Mouse (Mus musculus): Measurements from ENCODE around the gene Rraga.
A peak's percentile ranks its signal among the peaks of the same experiment; 100 is the strongest.

Rraga gene

GRCm38 (mm10) chr4:86575283-86575983 lies at the start of gene Rraga:
TSS of gene Rraga (plus strand) at chr4:86575668.
- peak; percentile 99 for DNase-seq

GRCm38 (mm10) chr4:86527162-86528136 lies 48.0 kb upstream of the Rraga start:
- no peak for DNase-seq

- DNase-seq, result no peak
Observed at GRCm38 (mm10) chr4:86529161-86529560, 46.3 kb upstream of the Rraga start.

DNA sequence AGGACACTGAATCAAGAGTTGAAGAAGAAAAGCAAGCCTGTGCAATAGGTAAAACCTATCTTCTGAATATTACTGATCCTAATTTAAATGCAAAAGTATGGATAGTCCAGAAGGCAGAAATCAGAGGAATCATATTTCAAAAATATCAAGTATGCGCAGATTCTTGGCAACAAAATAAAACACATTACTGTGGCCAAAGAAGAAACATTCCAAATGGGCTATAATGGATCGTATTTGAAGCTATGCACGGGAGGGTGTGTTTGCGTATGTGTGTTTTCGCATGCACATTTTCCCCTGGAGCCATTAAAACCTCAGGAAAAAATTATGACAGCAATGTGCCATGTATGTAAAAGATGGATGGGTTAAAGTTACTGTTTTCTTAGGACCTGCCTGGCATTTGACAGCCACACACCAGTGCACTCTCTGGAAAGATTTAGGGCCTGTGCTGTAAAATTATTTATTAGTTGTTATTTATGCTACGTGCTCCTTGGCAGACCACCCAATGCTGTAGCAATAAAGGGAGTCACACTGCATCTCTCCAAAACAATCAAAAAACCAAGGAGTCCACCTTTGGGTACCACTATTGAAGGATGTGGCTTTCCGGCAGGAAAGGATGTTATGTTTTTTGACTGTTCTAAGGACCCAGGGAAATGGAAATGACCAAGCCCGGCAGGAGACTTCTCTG lies 41.9 kb upstream of the Rraga start:
- peak; percentile 18 for DNase-seq

DNA sequence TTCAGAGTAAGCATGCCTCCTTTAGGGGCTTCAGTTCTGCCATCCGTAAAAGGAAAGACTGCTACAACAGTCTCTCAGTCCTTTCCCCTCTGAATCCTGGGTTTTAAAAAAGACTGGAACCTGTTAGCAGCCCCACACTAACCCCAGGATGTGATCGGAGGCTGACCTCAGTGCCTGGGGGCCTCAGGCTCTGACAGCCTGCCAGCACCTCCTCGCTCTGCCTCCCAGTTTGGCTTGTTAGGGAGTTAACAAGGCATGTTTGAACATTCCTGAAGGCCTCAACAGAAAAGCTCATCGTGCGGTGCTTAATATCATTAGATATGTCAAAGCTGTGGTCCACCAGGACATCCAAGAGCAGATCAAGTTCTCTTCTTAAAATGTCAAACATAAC lies 41.4 kb upstream of the Rraga start:
- peak; percentile 90 for DNase-seq

DNA sequence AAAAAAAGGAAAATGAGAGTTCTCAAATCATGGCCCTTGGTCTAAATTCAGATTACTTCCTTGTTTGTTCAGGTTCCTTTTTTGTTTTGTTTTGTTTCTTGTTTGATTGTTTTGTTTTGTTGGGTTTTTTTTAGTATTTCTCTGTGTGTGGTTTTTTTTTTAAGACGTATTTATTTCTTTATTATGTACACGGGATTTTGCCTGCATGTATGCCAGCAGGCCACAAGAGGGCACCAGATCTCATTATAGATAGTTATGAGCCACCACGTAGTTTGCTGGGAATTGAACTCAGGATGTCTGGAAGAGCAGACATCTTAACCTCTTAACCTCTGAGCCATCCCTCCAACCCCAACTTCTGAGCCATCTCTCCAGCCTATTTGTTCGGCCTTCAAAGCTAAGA lies 37.5 kb upstream of the Rraga start:
- no peak for DNase-seq

GRCm38 (mm10) chr4:86538936-86539335 lies 36.5 kb upstream of the Rraga start:
- DNase-seq, result peak; percentile 73

- peak; percentile 75 for DNase-seq
Observed at GRCm38 (mm10) chr4:86541573-86541972, 33.9 kb upstream of the Rraga start.

- DNase-seq, result peak; percentile 45
Observed at GRCm38 (mm10) chr4:86543999-86544398, 31.5 kb upstream of the Rraga start.

DNA sequence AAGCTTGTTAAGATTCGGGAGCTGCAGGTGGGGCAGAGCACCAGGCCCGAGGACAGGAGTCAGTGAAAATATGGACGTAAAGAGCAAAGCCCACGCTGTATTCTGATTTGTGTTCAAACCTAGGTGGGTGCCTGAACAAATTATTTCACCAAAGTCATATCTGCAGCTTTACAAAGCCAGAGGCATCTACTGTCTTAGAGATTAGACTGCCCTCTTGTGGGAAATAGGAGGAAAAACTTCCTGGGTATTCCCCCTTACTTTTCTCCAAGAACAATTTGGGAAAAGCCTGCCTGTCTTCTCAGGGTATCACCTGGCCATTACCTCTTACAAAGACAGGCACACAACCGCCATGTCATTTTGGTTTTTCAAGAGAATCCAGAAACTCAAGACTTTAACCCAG lies 29.9 kb upstream of the Rraga start:
- no peak for DNase-seq

DNA sequence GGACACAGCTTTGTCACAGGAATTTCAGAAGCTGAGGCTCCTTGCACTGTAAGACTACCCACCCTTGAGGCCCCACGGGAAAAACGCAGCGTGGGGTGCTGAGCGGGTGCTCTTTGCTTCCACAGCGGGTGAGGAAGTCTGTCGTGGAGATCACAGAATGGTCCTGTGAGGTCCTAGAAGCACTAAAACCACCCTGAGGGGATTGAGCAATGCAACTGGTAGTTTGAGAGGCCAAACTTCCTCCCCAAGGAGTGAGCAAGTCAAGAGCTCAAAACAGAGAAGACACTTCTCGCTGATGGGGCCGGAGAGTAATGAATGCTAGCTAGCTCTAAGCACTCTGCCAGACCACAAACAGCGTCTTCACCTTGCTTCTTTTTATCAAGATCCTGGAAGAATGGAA lies 27.1 kb upstream of the Rraga start:
- peak; percentile 83 for DNase-seq

DNA sequence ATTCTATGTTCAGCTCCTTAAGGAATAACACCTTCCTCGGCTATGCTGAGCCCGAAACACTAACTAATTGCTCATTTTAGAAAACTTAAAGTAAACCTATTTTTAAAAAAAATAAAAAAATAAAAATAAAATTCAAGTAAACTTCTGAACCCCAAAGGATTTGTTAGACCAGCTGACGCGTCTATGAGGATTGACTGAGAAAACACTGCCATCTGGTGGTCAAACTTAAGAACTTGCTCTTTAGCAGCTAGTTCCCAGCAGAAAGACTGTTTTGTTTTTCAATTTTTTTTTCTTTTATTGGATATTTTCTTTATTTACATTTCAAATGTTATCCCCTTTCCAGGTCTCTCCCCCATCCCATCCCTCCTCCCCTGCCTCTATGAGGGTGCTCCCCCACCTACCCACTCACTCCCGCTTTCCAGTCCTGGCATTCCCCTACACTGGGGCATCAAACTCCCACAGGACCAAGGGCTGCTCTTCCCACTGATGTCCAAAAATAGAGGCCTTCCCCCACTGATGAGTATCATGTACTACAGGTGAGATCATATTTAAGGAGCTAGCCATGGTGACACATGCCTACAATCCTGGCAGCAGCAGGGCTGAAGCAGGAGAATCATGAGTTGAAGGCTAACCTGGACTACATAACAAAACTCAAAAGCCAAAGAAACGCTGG lies 20.3 kb upstream of the Rraga start:
- peak; percentile 81 for DNase-seq

- no peak for DNase-seq
Observed at GRCm38 (mm10) chr4:86557371-86557770, 18.1 kb upstream of the Rraga start.

- DNase-seq, result peak; percentile 82
Observed at GRCm38 (mm10) chr4:86558228-86558627, 17.2 kb upstream of the Rraga start, which contains the start of gene Saxo1. TSS of gene Saxo1 (minus strand) at chr4:86558328.

GRCm38 (mm10) chr4:86559006-86559405 lies 16.5 kb upstream of the Rraga start:
- DNase-seq, result peak; percentile 54

- peak; percentile 72 for DNase-seq
Observed at GRCm38 (mm10) chr4:86561061-86561460, 14.4 kb upstream of the Rraga start.

- no peak for DNase-seq
Observed at GRCm38 (mm10) chr4:86574939-86575282, 557 bp upstream of the Rraga start.

- no peak for DNase-seq
Observed at GRCm38 (mm10) chr4:86576120-86576541, 663 bp downstream of the Rraga start.

DNA sequence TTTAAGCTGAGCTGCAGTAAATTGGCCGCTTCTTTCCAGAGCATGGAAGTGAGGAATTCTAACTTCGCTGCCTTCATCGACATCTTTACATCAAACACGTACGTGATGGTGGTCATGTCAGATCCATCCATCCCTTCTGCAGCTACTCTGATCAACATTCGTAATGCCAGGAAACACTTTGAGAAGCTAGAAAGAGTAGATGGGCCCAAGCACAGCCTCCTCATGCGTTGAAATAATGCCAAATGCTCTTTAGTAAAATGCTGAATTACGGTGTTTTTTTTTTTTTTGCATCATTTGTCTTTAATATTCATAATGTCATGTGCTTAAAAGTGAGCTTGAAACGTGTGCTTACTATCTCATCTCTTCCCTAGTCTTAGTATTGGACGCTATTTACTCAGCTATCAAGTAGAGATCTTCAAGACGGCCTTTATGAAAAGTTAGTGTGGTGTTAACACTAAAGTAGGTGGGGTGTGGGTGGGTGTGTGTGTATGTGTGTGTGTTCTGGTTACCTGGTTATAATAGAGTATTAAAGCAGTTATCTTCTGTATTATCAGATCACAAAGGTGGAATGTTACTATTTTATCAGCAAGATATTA lies 1.3 kb downstream of the Rraga start:
- DNase-seq, result no peak

GRCm38 (mm10) chr4:86580056-86580455 lies 4.6 kb downstream of the Rraga start:
- no peak for DNase-seq

GRCm38 (mm10) chr4:86580591-86580990 lies 5.1 kb downstream of the Rraga start:
- no peak for DNase-seq

DNA sequence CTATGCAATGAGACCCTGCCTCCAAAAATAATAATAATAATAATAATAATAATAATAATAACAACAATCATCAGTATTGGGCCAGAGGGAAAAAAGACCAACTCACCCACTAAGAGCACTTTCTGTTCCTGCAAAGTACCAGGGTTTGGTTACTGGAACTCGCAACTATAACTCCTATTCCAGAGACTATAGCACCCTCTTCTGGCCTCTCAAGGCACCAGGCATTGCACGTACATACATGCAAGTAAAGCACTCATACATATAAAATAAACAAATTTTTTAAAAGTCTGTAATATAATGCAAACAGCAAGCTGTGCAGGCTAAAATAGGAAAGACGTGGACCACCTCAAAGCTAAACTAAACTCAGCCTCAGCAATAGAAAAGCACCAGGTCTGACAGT lies 12.8 kb downstream of the Rraga start:
- no peak for DNase-seq
